Mouse (Mus musculus) liver, adult 2 months (tissue): Measurements from ENCODE around the gene Csnk1g2. TPM values are rescaled to one million over a fixed set of nuclear protein-coding genes. Genes with fewer than 3 reads are reported as not detected.

ENCODE experiments used
- DNase-seq: peaks from one replicate; pipeline ENCODE4 v3.0.0-alpha.2; 2011; ENCODE audit warnings: low read depth, low spot score; ENCODE audit errors: extremely low read depth
- H3K27ac ChIP-seq: fragments of 200-500 bp; replicated peaks from 2 replicates; pipeline ENCODE4 v1.5.1; 2012; ENCODE audit warnings: low read depth, mild to moderate bottlenecking, control low read depth, inconsistent platforms, low read length; ENCODE audit not compliant: insufficient read depth
- H3K27me3 ChIP-seq: fragments of 200-500 bp; 2 replicates; pipeline ENCODE4 v1.6.1; 2012; ENCODE audit warnings: mild to moderate bottlenecking, moderate library complexity, low read length, inconsistent platforms; ENCODE audit not compliant: control insufficient read depth, insufficient read depth
- H3K36me3 ChIP-seq: fragments of 200-500 bp; 2 replicates; pipeline ENCODE4 v1.6.1; 2012; ENCODE audit warnings: low read length, inconsistent platforms; ENCODE audit not compliant: control insufficient read depth, insufficient read depth
- H3K4me1 ChIP-seq: fragments of 200-500 bp; 2 replicates; pipeline ENCODE4 v1.6.1; 2011; ENCODE audit warnings: low read length; ENCODE audit not compliant: control insufficient read depth, insufficient read depth
- H3K4me3 ChIP-seq: fragments of 200-500 bp; 2 replicates; pipeline ENCODE4 v1.5.1; 2011; ENCODE audit warnings: low read depth, mild to moderate bottlenecking, control low read depth, low read length, moderate library complexity; ENCODE audit not compliant: insufficient read depth
- H3K79me2 ChIP-seq: fragments of 200-500 bp; 2 replicates; pipeline ENCODE4 v1.6.1; 2012; ENCODE audit warnings: inconsistent platforms, mild to moderate bottlenecking, low read length, moderate library complexity; ENCODE audit not compliant: control insufficient read depth, insufficient read depth
- H3K9ac ChIP-seq: fragments of 200-500 bp; 2 replicates; pipeline ENCODE4 v1.6.1; 2012; ENCODE audit warnings: low read depth, mild to moderate bottlenecking, control low read depth, inconsistent platforms, low read length
- CTCF ChIP-seq: fragments of 200-500 bp; IDR thresholded peaks from 2 replicates; pipeline ENCODE4 v1.5.1; 2011; ENCODE audit warnings: low read depth, low read length, control low read depth
- POLR2A ChIP-seq: fragments of 200-500 bp; IDR thresholded peaks from 2 replicates; pipeline ENCODE4 v1.6.1; 2011; ENCODE audit warnings: low read length, control low read depth; ENCODE audit not compliant: insufficient read depth; ENCODE audit errors: extremely low read depth
- WGBS: fragments of 180-500 bp; shearing (Covaris S2); methylation state at CpG from one replicate; pipeline ENCODE4 v1.1.7; 2018; 5-methylcytosine and 5-hydroxymethylcytosine counted together
- polyA plus RNA-seq: library from polyadenylated mRNA; depleted of rRNA; stranded (reverse); fragments of >200 nt; gene quantifications from 2 replicates; pipeline ENCODE4 v1.2.3, GENCODE M21; 2012
- total RNA-seq: library from RNA; depleted of rRNA; stranded (reverse); fragments of >200 nt; gene quantifications from 2 replicates; pipeline ENCODE4 v1.2.3, GENCODE M21; 2014

The Csnk1g2 gene
- total and polyA plus RNA-seq, 2 experiments: 54.4 to 123 TPM

DNA sequence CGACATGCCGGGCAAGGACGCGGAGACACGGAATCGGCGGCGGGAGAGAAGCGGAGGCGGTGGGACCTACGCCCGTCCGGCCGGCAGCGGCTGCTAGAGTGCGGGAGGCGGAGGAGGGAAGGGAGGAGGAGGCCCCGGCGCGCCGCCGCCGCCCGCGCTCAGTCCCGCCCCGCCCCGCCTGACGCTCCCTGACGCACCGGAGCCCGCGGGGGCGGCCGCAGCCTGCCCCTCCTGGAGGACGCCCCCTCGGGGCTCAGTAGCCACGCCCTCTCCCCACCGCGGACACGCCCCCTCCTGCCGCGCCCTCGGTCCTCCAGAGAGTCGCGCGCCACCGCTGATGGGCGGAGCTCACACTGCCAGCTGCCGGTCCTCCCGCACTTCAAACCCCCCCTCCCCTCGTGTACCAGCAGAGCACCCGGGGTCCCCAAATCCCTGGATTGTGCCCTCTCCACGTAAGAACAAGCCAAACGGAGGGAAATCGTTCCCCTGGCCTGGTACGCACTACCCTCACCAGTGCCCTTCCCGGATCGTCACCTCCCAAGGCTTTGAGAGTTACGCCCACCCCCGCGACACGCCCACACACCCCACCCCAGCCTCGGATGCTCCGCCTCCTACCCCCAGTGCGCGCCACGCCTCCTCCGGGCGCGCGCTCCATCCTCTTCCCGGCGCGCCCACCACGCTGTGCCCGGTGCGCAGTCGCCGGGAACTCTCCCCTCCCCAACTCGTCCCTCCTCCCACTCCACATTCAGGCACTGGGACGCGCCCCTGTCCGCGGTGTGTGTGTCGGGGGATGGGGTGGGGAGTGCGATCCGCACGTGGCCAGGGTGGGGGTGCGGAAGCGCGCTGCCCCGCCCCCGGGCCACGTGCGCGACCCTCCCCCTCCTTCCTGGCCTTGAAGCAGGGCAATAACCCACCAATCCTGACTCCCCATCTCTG is 45.2 kb upstream of the Csnk1g2 start, which contains the start of gene Klf16:
TSS of gene Klf16 (minus strand) at position 127 of the 936 bp plus-strand sequence.
- Histone ChIP-seq H3K4me1 (peaks cover 9% of the 10 kb centered on the region), H3K27me3 (no peaks in the 10 kb centered on the region), H3K36me3 (no peaks in the 10 kb centered on the region), H3K4me3 (peak within 1 kb of the TSS; percentile 93), H3K9ac (peak within 1 kb of the TSS; percentile 94), H3K79me2 (peaks cover 16% of the 10 kb centered on the region), H3K27ac (peak within 1 kb of the TSS; percentile 96)
- TF ChIP-seq CTCF (no peak), POLR2A (peak; percentile 37)
- under 1% methylated on average over 79 of the region's 97 CpGs for WGBS
- DNase-seq: peak; percentile 81

DNA sequence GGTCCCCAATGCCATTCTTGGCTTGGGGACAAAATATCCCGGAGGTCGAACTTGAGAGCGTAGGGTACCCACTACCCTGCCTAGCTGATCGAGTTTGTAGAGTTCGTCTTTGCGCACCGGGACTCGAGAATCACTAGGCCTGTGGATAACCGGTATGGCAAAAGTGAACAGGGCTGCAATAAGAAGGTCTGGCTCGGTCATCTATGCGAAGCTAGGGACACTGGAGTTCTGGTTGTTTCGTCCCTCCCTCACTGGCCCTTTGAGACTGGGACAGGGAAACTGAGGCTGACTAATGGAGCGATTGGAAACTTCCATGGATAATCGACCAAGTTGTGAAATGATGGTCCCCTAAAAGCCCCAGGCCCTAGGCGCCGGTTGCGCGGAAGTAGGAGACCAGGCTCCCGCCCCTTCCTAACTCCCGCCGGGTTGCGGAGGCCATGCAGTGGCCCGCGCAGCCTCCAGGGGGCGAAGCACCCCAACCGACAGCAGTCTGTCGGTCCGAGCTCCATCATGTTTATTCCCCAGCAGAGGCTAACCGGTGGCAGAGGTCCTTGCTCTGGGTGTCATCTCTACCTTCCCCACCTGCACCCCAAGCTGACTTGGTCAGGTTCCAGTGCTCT is 44.4 kb upstream of the Csnk1g2 start:
- Histone ChIP-seq H3K36me3 (no peaks in the 10 kb centered on the region), H3K4me3 (peak overlapping the region; percentile 83), H3K9ac (peak overlapping the region; percentile 44), H3K4me1 (peaks cover 9% of the 10 kb centered on the region), H3K27ac (peak overlapping the region; percentile 66), H3K79me2 (peaks cover 16% of the 10 kb centered on the region), H3K27me3 (no peaks in the 10 kb centered on the region)
- DNase-seq: peak; percentile 60
- TF ChIP-seq CTCF: peak; percentile 93
- no peak for TF ChIP-seq POLR2A
- under 1% methylated on average over 29 of the region's 29 CpGs for WGBS

GRCm38 (mm10) chr10:80578911-80579310 is 43.7 kb upstream of the Csnk1g2 start:
- Histone ChIP-seq H3K36me3 (no peaks in the 10 kb centered on the region), H3K79me2 (peaks cover 16% of the 10 kb centered on the region), H3K27me3 (no peaks in the 10 kb centered on the region), H3K4me1 (peaks cover 11% of the 10 kb centered on the region), H3K4me3 (no peak overlapping the region), H3K27ac (peak overlapping the region; percentile 7), H3K9ac (peak overlapping the region; percentile 48)
- peak; percentile 63 for TF ChIP-seq CTCF
- TF ChIP-seq POLR2A: no peak
- peak; percentile 78 for DNase-seq
- 7% methylated on average over 8 of the region's 8 CpGs for WGBS

DNA sequence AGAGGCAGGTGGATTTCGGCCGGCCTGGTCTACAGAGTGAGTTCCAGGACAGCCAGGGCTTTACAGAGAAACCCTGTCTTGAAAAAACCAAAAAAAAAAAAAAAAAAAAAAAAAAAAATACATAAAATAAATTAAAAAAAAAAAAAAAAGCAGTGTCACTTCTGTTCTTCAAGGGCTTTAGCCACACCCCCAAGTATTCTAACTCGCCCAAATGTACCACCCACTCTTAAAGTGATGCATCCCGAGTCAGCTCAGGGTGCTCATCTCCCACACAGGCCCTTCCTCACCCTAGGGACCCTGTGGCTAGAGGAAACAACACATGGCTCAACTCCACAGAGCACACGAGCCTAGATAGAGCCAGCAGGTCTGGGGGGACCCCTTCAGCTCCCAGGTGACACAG is 39.6 kb upstream of the Csnk1g2 start:
- 85% methylated on average over 5 of the region's 5 CpGs for WGBS
- H3K4me3 ChIP-seq: no peak overlapping the region

GRCm38 (mm10) chr10:80584045-80584488 is 38.6 kb upstream of the Csnk1g2 start:
- DNase-seq: peak; percentile 86
- Histone ChIP-seq H3K27me3 (no peaks in the 10 kb centered on the region), H3K4me1 (peaks cover 26% of the 10 kb centered on the region), H3K9ac (no peak overlapping the region), H3K4me3 (no peak overlapping the region), H3K27ac (peak overlapping the region; percentile 69), H3K79me2 (peaks cover 33% of the 10 kb centered on the region), H3K36me3 (no peaks in the 10 kb centered on the region)
- WGBS: 32% methylated on average over 12 of the region's 12 CpGs
- TF ChIP-seq POLR2A (no peak), CTCF (no peak)

More for the DNA sequence above, 39.6 kb upstream of the Csnk1g2 start:
- Histone ChIP-seq H3K79me2 (peaks cover 23% of the 10 kb centered on the region), H3K27me3 (no peaks in the 10 kb centered on the region), H3K4me1 (peaks cover 21% of the 10 kb centered on the region), H3K9ac (no peak overlapping the region), H3K36me3 (no peaks in the 10 kb centered on the region), H3K27ac (no peak overlapping the region)
- no peak for TF ChIP-seq POLR2A
- no peak for TF ChIP-seq CTCF
- DNase-seq: no peak
